Mouse (Mus musculus) heart, embryonic 12.5 days (tissue): ENCODE results near the gene Gm20695. TPM values are rescaled to one million over a fixed set of nuclear protein-coding genes. Genes with fewer than 3 reads are reported as not detected.

Source experiments
- ATAC-seq: fragments of 200-750 bp; cut with Nextera tagmentation; 2 replicates; pipeline ENCODE4 v1.8.0; 2017; ENCODE audit warnings: moderate TSS enrichment, moderate library complexity; ENCODE audit not compliant: insufficient number of reproducible peaks, low FRiP score
- H3K27ac ChIP-seq: fragments of 300-500 bp; sonication (generic); 2 replicates; pipeline ENCODE4 v1.5.1; 2016; ENCODE audit warnings: mild to moderate bottlenecking, moderate library complexity; ENCODE audit not compliant: poor library complexity, severe bottlenecking
- H3K27me3 ChIP-seq: fragments of 300-500 bp; sonication (generic); replicated peaks from 2 replicates; pipeline ENCODE4 v1.6.1; 2016; ENCODE audit warnings: mild to moderate bottlenecking, moderate library complexity
- H3K36me3 ChIP-seq: fragments of 300-500 bp; sonication (generic); 2 replicates; pipeline ENCODE4 v1.6.1; 2016; ENCODE audit warnings: mild to moderate bottlenecking, moderate library complexity
- H3K4me1 ChIP-seq: fragments of 300-500 bp; sonication (generic); replicated peaks from 2 replicates; pipeline ENCODE4 v1.6.1; 2016; ENCODE audit warnings: mild to moderate bottlenecking
- H3K4me2 ChIP-seq: fragments of 300-500 bp; sonication (generic); 2 replicates; pipeline ENCODE4 v1.6.1; 2016; ENCODE audit warnings: mild to moderate bottlenecking, moderate library complexity
- H3K4me3 ChIP-seq: fragments of 300-500 bp; sonication (generic); 2 replicates; pipeline ENCODE4 v1.5.1; 2016; ENCODE audit warnings: mild to moderate bottlenecking
- H3K9ac ChIP-seq: fragments of 300-500 bp; sonication (generic); 2 replicates; pipeline ENCODE4 v1.6.1; 2016; ENCODE audit warnings: mild to moderate bottlenecking, moderate library complexity
- H3K9me3 ChIP-seq: fragments of 300-500 bp; sonication (generic); replicated peaks from 2 replicates; pipeline ENCODE4 v1.6.1; 2016; ENCODE audit warnings: mild to moderate bottlenecking, moderate library complexity
- WGBS: fragments of 180-500 bp; shearing (Covaris S2); methylation state at CpG from one replicate; pipeline ENCODE4 v1.1.7; 2016; 5-methylcytosine and 5-hydroxymethylcytosine counted together
- microRNA-seq: library from miRNA; unstranded; fragments of <30 nt; microRNA quantifications from one replicate; pipeline ENCODE4, GENCODE M21; 2017
- polyA plus RNA-seq: library from polyadenylated mRNA; unstranded; fragments of >200 nt; fragmentation: Nextera tagmentation; extraction: Ambion mirVana; gene quantifications from 2 replicates; pipeline ENCODE4 v1.2.1, GENCODE M21; 2016

The Gm20695 gene
- polyA plus RNA-seq, 1 experiment from 2014 or later, result not detected

DNA sequence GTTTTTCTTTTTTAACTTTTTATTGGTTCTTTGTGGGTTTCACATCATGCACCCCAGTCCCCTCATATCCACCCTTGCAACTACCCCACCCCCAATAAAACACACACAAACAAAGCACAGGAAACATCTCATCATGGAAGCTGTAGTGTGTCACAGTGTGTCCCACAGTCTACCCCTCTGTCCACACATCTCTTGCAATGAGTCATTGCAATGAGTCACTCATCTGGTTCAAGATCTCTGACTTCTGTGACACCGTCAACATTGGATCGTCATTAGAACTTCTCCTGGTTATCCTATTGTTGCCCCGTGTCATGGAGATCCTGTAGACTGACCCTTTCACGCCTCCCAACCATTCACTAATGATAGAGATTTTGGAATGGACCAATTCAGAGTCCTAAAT is 50.3 kb downstream of the Gm20695 start:
- no peak overlapping the region for H3K27ac ChIP-seq
- ATAC-seq, result no peak
- no peak overlapping the region for H3K4me3 ChIP-seq
- no peak overlapping the region for H3K4me2 ChIP-seq
- H3K27me3 ChIP-seq, result no peaks in the 10 kb centered on the region
- H3K4me1 ChIP-seq, result no peaks in the 10 kb centered on the region
- 73% methylated on average over 4 of the region's 4 CpGs for WGBS
- H3K9me3 ChIP-seq, result no peaks in the 10 kb centered on the region
- H3K36me3 ChIP-seq, result peaks cover 63% of the 10 kb centered on the region
- no peak overlapping the region for H3K9ac ChIP-seq

DNA sequence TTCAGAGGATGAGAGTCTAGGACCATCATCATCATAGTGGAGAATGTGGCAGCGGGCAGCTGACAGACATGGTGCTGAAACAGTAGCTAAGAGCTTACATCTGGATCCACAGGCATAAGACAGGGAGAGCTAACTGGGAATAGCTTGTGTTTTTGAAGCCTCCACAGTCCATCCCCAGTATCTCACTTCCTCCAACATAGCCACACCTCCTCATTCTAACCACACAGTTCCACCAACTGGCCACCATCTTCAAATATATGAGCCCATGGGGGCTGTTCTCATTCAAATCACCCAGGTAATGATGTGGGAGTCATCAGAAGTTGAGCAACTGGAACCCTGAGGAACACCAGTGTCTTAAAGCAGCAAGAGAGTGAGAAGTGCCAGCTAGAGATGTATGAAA is 66.7 kb downstream of the Gm20695 start:
- Histone ChIP-seq H3K9me3 (no peaks in the 10 kb centered on the region), H3K27me3 (no peaks in the 10 kb centered on the region), H3K4me3 (no peak overlapping the region), H3K36me3 (no peaks in the 10 kb centered on the region), H3K4me1 (no peaks in the 10 kb centered on the region), H3K9ac (no peak overlapping the region), H3K27ac (no peak overlapping the region), H3K4me2 (no peak overlapping the region)
- 79% methylated on average over 1 of the region's 1 CpGs for WGBS
- no peak for ATAC-seq

- Histone ChIP-seq H3K36me3 (no peaks in the 10 kb centered on the region), H3K4me1 (0 out of 2 replicates have a peak, but pooled peaks cover 5% of the 10 kb centered on the region), H3K27me3 (no peaks in the 10 kb centered on the region), H3K4me2 (no peak overlapping the region), H3K9ac (no peak overlapping the region), H3K4me3 (no peak overlapping the region), H3K27ac (no peak overlapping the region), H3K9me3 (no peaks in the 10 kb centered on the region)
- no peak for ATAC-seq
- 80% methylated on average over 6 of the region's 6 CpGs for WGBS
These were observed 71.9 kb downstream of the Gm20695 start for GRCm38 (mm10) chr16:3956369-3956768.

DNA sequence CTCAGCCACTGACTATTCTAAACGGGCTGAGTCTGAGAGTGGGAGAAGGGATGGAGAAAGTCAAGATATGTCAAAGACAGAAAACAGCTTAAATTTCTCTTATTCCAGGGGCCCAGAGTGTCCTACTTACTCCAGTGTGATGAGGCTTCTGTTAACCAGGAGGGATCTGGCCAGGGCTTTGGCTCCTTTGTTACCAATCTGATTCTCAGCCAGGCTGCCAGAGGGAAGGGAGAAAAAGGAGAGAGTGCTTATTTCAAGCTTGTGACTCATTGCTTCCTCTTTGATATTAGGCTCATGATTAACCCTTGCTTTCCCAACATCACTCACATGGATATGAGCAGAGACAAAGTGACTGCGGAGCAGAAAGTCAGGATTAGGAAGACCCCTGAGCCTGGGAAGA is 74.8 kb downstream of the Gm20695 start:
- no peak overlapping the region for H3K27ac ChIP-seq
- H3K9ac ChIP-seq, result no peak overlapping the region
- H3K4me1 ChIP-seq, result 0 out of 2 replicates have a peak, but pooled peaks cover 5% of the 10 kb centered on the region
- 36% methylated on average over 2 of the region's 2 CpGs for WGBS
- ATAC-seq, result no peak
- no peak overlapping the region for H3K4me3 ChIP-seq
- H3K27me3 ChIP-seq, result no peaks in the 10 kb centered on the region
- H3K9me3 ChIP-seq, result no peaks in the 10 kb centered on the region
- no peak overlapping the region for H3K4me2 ChIP-seq
- H3K36me3 ChIP-seq, result no peaks in the 10 kb centered on the region

- no peaks in the 10 kb centered on the region for H3K4me1 ChIP-seq
- no peaks in the 10 kb centered on the region for H3K27me3 ChIP-seq
- H3K4me2 ChIP-seq, result no peak overlapping the region
- no peaks in the 10 kb centered on the region for H3K9me3 ChIP-seq
- peak; percentile 18; the same call in 1 of the 2 replicates for ATAC-seq
- no peak overlapping the region for H3K4me3 ChIP-seq
- no peaks in the 10 kb centered on the region for H3K36me3 ChIP-seq
- no peak overlapping the region for H3K9ac ChIP-seq
- H3K27ac ChIP-seq, result no peak overlapping the region
- 76% methylated on average over 10 of the region's 10 CpGs for WGBS
These were observed 80.5 kb downstream of the Gm20695 start for GRCm38 (mm10) chr16:3964990-3965389.

- no peaks in the 10 kb centered on the region for H3K4me1 ChIP-seq
- H3K4me3 ChIP-seq, result no peak overlapping the region
- no peaks in the 10 kb centered on the region for H3K36me3 ChIP-seq
- H3K27me3 ChIP-seq, result no peaks in the 10 kb centered on the region
- H3K4me2 ChIP-seq, result no peak overlapping the region
- WGBS, result 75% methylated on average over 3 of the region's 3 CpGs
- no peak for ATAC-seq
- H3K9me3 ChIP-seq, result no peaks in the 10 kb centered on the region
- no peak overlapping the region for H3K27ac ChIP-seq
- no peak overlapping the region for H3K9ac ChIP-seq
These were observed 81.1 kb downstream of the Gm20695 start for GRCm38 (mm10) chr16:3965534-3965933.

Small RNA genes within 50 kb of the gene (microRNA-seq; reads per million reads assigned to microRNA genes)
- gene Gm23493, result not detected

Other genes with a start within 250 kb of the Gm20695 start
- gene Mefv, start 166.6 kb upstream of the Gm20695 start, polyA plus RNA-seq, result not detected in 2 replicates
- gene Zfp263, start 140.6 kb upstream of the Gm20695 start, polyA plus RNA-seq, result 28.6 and 29.5 TPM in 2 replicates
- gene Olfr15, start 53.8 kb upstream of the Gm20695 start, polyA plus RNA-seq, result not detected in 2 replicates
- 1.3 and 1.4 TPM in 2 replicates for gene Zfp174, start 37.4 kb upstream of the Gm20695 start, polyA plus RNA-seq
- gene Naa60, start 12.3 kb upstream of the Gm20695 start, polyA plus RNA-seq, result 36.1 and 41.1 TPM in 2 replicates
- 6.5 and 7.8 TPM in 2 replicates for gene Zfp597, start 87 bp upstream of the Gm20695 start, polyA plus RNA-seq
- gene 1700037C18Rik, start 24.0 kb downstream of the Gm20695 start, polyA plus RNA-seq, result 6.5 and 7.9 TPM in 2 replicates
- 13.5 and 16.6 TPM in 2 replicates for gene Cluap1, start 24.2 kb downstream of the Gm20695 start, polyA plus RNA-seq
- gene Nlrc3, start 92.0 kb downstream of the Gm20695 start, polyA plus RNA-seq, result 1.6 TPM in 2 replicates
- gene Slx4, start 119.1 kb downstream of the Gm20695 start, polyA plus RNA-seq, result 14.8 and 18.2 TPM in 2 replicates
- 3.4 and 5.0 TPM in 2 replicates for gene Dnase1, start 152.3 kb downstream of the Gm20695 start, polyA plus RNA-seq
- gene Trap1, start 193.2 kb downstream of the Gm20695 start, polyA plus RNA-seq, result 97.3 and 102 TPM in 2 replicates